Mouse (Mus musculus) MEL (cell line): ENCODE data around the gene Nipbl.
A peak's percentile ranks its signal among the peaks of the same experiment; 100 is the strongest.

Experiments
- BHLHE40 ChIP-seq: IDR thresholded peaks from 2 replicates; pipeline ENCODE4 v1.6.1; 2012; ENCODE audit warnings: low read depth, mild to moderate bottlenecking, inconsistent platforms, low read length, improper control_type of control experiment, borderline replicate concordance
- CHD1 ChIP-seq: IDR thresholded peaks from 2 replicates; pipeline ENCODE4 v1.6.1; 2012; ENCODE audit warnings: low read depth, mild to moderate bottlenecking, inconsistent platforms, low read length, improper control_type of control experiment
- CHD2 ChIP-seq: IDR thresholded peaks from 2 replicates; pipeline ENCODE4 v1.6.1; 2011; ENCODE audit warnings: low read length, improper control_type of control experiment
- CTCF ChIP-seq, 3 experiments: IDR thresholded peaks in 2 of 3; conservative IDR thresholded peaks in 1 of 3; 2 replicates each; pipeline ENCODE4 v1.5.1; 2011 to 2012; ENCODE audit warnings: low read length in 3 of 3, low read depth in 2 of 3, mild to moderate bottlenecking in 2 of 3, improper control_type of control experiment in 1 of 3, inconsistent platforms in 1 of 3, mixed read lengths in 1 of 3, moderate library complexity in 1 of 3; ENCODE audit not compliant: control insufficient read depth in 1 of 3, insufficient read depth in 1 of 3, poor library complexity in 1 of 3, severe bottlenecking in 1 of 3
- ELF1 ChIP-seq: IDR thresholded peaks from 2 replicates; pipeline ENCODE4 v1.6.1; 2014; ENCODE audit warnings: low read depth, mild to moderate bottlenecking, inconsistent platforms, low read length, improper control_type of control experiment, moderate library complexity
- MXI1 ChIP-seq: IDR thresholded peaks from 2 replicates; pipeline ENCODE4 v1.6.1; 2011; ENCODE audit warnings: mild to moderate bottlenecking, low read depth, low read length, improper control_type of control experiment
- POLR2A ChIP-seq, 2 experiments: IDR thresholded peaks; 2 replicates each; pipeline ENCODE4 v1.6.1; 2011 to 2012; ENCODE audit warnings: low read length in 2 of 2, mild to moderate bottlenecking in 2 of 2, control low read depth in 1 of 2, improper control_type of control experiment in 1 of 2, low read depth in 1 of 2, moderate library complexity in 1 of 2; ENCODE audit not compliant: control insufficient read depth in 1 of 2, insufficient read depth in 1 of 2, poor library complexity in 1 of 2
- POLR2AphosphoS2 ChIP-seq: IDR thresholded peaks from 2 replicates; pipeline ENCODE4 v1.6.1; 2011; ENCODE audit warnings: low read length, improper control_type of control experiment
- POLR2AphosphoS5 ChIP-seq: IDR thresholded peaks from 2 replicates; pipeline ENCODE4 v1.6.1; 2012; ENCODE audit warnings: low read depth, borderline replicate concordance, mild to moderate bottlenecking, inconsistent platforms, low read length, moderate library complexity, mixed read lengths
- ZNF384 ChIP-seq: IDR thresholded peaks from 2 replicates; pipeline ENCODE4 v1.6.1; 2012; ENCODE audit warnings: low read depth, mild to moderate bottlenecking, inconsistent platforms, low read length, improper control_type of control experiment

GRCm38 (mm10) chr15:8433239-8433947, 10.9 kb downstream of the Nipbl start:
- TF ChIP-seq BHLHE40 (no peak), ELF1 (no peak), POLR2A (IDR thresholded peaks at IDR 0.05; ENCODE audit: control insufficient read depth in 1 of 2, insufficient read depth in 1 of 2, low read depth in 1 of 2, low read length in 2 of 2, poor library complexity in 1 of 2) (no peak), POLR2AphosphoS2 (no peak), POLR2AphosphoS5 (no peak), ZNF384 (no peak), CHD2 (no peak), CTCF (IDR thresholded peaks at IDR 0.05 in 2 of 3, conservative IDR thresholded peaks at IDR 0.05 in 1 of 3; ENCODE audit: control insufficient read depth in 1 of 3, insufficient read depth in 1 of 3, low read depth in 2 of 3, low read length in 3 of 3, poor library complexity in 1 of 3, severe bottlenecking in 1 of 3) (peak; percentile 26 to 44 (median 27); a peak in 5 of 6 replicates), CHD1 (no peak), MXI1 (no peak; the same call in 1 of the 2 replicates)
